Mouse (Mus musculus): ENCODE data around the gene Emsy.

- no peak for TF ChIP-seq CTCF (IDR thresholded peaks at IDR 0.05; ENCODE audit: low read depth)
- no peak for TF ChIP-seq EP300 (IDR thresholded peaks at IDR 0.05; ENCODE audit: low read depth)
Measured at GRCm38 (mm10) chr7:98575651-98576239, 80.8 kb downstream of the Emsy start.
